ENCODE assay signal across 8 mouse cellular contexts in the genomic region with DNA sequence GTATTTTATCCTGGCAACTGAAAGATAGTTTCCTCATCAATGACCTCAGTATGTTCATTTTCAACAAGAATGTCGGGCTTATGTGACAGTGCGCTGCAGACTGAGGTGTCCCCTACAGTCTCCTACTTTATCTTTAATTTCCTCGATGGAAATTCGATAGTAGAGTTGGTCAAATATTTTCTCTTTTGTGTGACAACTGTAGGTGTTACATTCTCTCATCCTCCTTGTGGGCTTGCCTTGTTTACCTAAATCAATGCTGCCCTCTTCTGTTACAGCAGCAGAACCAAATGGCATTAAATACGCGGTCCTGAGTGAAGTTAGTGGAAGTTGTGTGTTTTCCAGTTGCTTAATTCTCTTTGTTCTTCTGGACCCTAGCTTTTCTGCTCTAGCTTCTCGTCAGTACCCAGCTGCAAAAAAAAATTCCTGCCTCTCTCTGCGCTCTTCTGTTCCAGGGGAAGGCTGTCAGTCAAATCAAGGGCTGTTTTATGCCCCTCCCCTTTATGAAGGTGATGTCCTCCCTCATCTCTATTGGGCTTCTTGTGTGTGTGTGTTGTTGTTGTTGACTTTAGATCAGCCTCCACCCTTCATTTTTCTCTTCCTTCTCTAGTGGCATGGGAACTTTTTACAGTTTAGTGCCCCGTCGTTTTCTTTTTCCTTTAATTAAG.
DNase-seq lines count a peak whose midpoint lies in the region; ATAC-seq lines count a peak whose summit lies in the region.
"Had no signal": no experiment of that assay in that cellular context is flagged by ENCODE, and none has a peak within 500 bp of the region (broad histone marks: within the 10 kb centered on the region; RNA-seq: fewer than 3 reads in every experiment).

No protein-coding gene starts in this region.

- H3K4me1 ChIP-seq in limb, embryonic 12.5 days (replicated peaks) = peaks cover 11% of the 10 kb centered on the region; the same call in 1 of the 2 replicates
- H3K4me1 ChIP-seq in limb, embryonic 10.5 days = 0 out of 2 replicates have a peak, but pooled peaks cover 3% of the 10 kb centered on the region
- H3K4me1 ChIP-seq in hindbrain, embryonic 14.5 days (replicated peaks; ENCODE audit: control insufficient read depth, insufficient read depth, low read length) = peaks cover 10% of the 10 kb centered on the region; the same call in 1 of the 2 replicates
- peaks cover 4% of the 10 kb centered on the region; the same call in 1 of the 2 replicates for H3K4me1 ChIP-seq in midbrain, embryonic 12.5 days
- H3K4me1 ChIP-seq: megakaryocyte, embryonic 14.5 days had no signal

- peak overlapping the region; percentile 19; the same call in 1 of the 2 replicates for H3K4me2 ChIP-seq in limb, embryonic 12.5 days
- H3K4me2 ChIP-seq in hindbrain, embryonic 14.5 days (replicated peaks) = no peak overlapping the region
- no peak overlapping the region for H3K4me2 ChIP-seq in midbrain, embryonic 12.5 days (replicated peaks)

- 38% methylated on average over 10 of the region's 10 CpGs for WGBS in limb, embryonic 12.5 days
- WGBS in limb, embryonic 10.5 days = 47% methylated on average over 10 of the region's 10 CpGs
- 47% methylated on average over 10 of the region's 10 CpGs for WGBS in hindbrain, embryonic 14.5 days
- 38% methylated on average over 10 of the region's 10 CpGs for WGBS in midbrain, embryonic 12.5 days

- DNase-seq in limb, embryonic 10.5 days (ENCODE audit: low spot score) = no peak
- DNase-seq in brain, adult 2 months (ENCODE audit: low read depth, low spot score) = peak; percentile 73
- DNase-seq in hindbrain, embryonic 14.5 days (ENCODE audit: low spot score) = peak; percentile 68
- no peak for DNase-seq in urinary bladder, postnatal 4 days (ENCODE audit: low spot score in 2 of 2)
- DNase-seq in frontal cortex, postnatal 10 days (ENCODE audit: low spot score in 2 of 2) = no peak

- no peaks in the 10 kb centered on the region for H3K27me3 ChIP-seq in limb, embryonic 12.5 days
- no peaks in the 10 kb centered on the region for H3K27me3 ChIP-seq in limb, embryonic 10.5 days (ENCODE audit: low read depth, poor library complexity, severe bottlenecking)
- H3K27me3 ChIP-seq in hindbrain, embryonic 14.5 days (ENCODE audit: control insufficient read depth, insufficient read depth, low read length) = no peaks in the 10 kb centered on the region
- H3K27me3 ChIP-seq in midbrain, embryonic 12.5 days = no peaks in the 10 kb centered on the region
- H3K27me3 ChIP-seq: megakaryocyte, embryonic 14.5 days had no signal

- no peaks in the 10 kb centered on the region for H3K9me3 ChIP-seq in limb, embryonic 12.5 days
- H3K9me3 ChIP-seq in limb, embryonic 10.5 days (replicated peaks) = no peaks in the 10 kb centered on the region
- H3K9me3 ChIP-seq in hindbrain, embryonic 14.5 days (ENCODE audit: control insufficient read depth, low read length) = no peaks in the 10 kb centered on the region
- no peaks in the 10 kb centered on the region for H3K9me3 ChIP-seq in midbrain, embryonic 12.5 days
- H3K9me3 ChIP-seq: megakaryocyte, embryonic 14.5 days had no signal

- H3K9ac ChIP-seq in limb, embryonic 12.5 days (replicated peaks) = no peak overlapping the region
- H3K9ac ChIP-seq in hindbrain, embryonic 14.5 days = no peak overlapping the region
- no peak overlapping the region for H3K9ac ChIP-seq in midbrain, embryonic 12.5 days (replicated peaks)

- ATAC-seq in limb, embryonic 12.5 days (ENCODE audit: insufficient number of reproducible peaks, insufficient read depth, low FRiP score, low TSS enrichment, low read depth) = 0 out of 2 replicates have a peak, but pooled peaks have one; percentile 31
- ATAC-seq in hindbrain, embryonic 14.5 days (ENCODE audit: low FRiP score) = peak; percentile 81
- peak; percentile 35 for ATAC-seq in midbrain, embryonic 12.5 days (ENCODE audit: low FRiP score, low read depth)

- H3K4me3 ChIP-seq in limb, embryonic 12.5 days (replicated peaks) = no peak overlapping the region
- H3K4me3 ChIP-seq in limb, embryonic 10.5 days = no peak overlapping the region
- H3K4me3 ChIP-seq in hindbrain, embryonic 14.5 days (replicated peaks; ENCODE audit: low read length) = no peak overlapping the region
- H3K4me3 ChIP-seq in midbrain, embryonic 12.5 days = no peak overlapping the region
- H3K4me3 ChIP-seq: megakaryocyte, embryonic 14.5 days had no signal

- H3K27ac ChIP-seq in limb, embryonic 12.5 days = no peak overlapping the region
- H3K27ac ChIP-seq in limb, embryonic 10.5 days = no peak overlapping the region
- no peak overlapping the region for H3K27ac ChIP-seq in hindbrain, embryonic 14.5 days
- H3K27ac ChIP-seq in midbrain, embryonic 12.5 days (replicated peaks) = no peak overlapping the region

- no peaks in the 10 kb centered on the region for H3K36me3 ChIP-seq in limb, embryonic 12.5 days
- H3K36me3 ChIP-seq in limb, embryonic 10.5 days = no peaks in the 10 kb centered on the region
- no peaks in the 10 kb centered on the region for H3K36me3 ChIP-seq in hindbrain, embryonic 14.5 days (replicated peaks; ENCODE audit: control insufficient read depth, insufficient read depth)
- no peaks in the 10 kb centered on the region for H3K36me3 ChIP-seq in midbrain, embryonic 12.5 days

Comparison
In these comparisons a context has a peak if more than half of its experiments do, and no peak if none do; other contexts are left out.
1. ATAC-seq: peak in every context shown above with its lines; median percentile 81 in hindbrain, embryonic 14.5 days; 35 in midbrain, embryonic 12.5 days; 31 in limb, embryonic 12.5 days.
2. DNase-seq: peak in brain, adult 2 months (single experiment) and hindbrain, embryonic 14.5 days (single experiment); none in limb, embryonic 10.5 days (single experiment), urinary bladder, postnatal 4 days (0 of 2) and frontal cortex, postnatal 10 days (0 of 2).